Mouse (Mus musculus): ENCODE results near the gene Got1.

GRCm38 (mm10) chr19:43493878-43494277 lies 30.5 kb downstream of the Got1 start:
- TF ChIP-seq CTCF (IDR thresholded peaks at IDR 0.05; ENCODE audit: borderline replicate concordance, insufficient read depth, low read length) (no peak), POLR2A (IDR thresholded peaks at IDR 0.05; ENCODE audit: low read depth, low read length) (no peak)

Measured in embryonic fibroblast, embryonic 13.5 days (primary cell).